Mouse (Mus musculus) spleen, postnatal 36 days (tissue): ENCODE data around the gene Cplx3.

Experiments used
- DNase-seq, 2 experiments: peaks; one replicate each; pipeline ENCODE4 v3.0.0; 2022; ENCODE audit warnings: low spot score in 2 of 2, mixed read lengths in 1 of 2

The Cplx3 gene

DNA sequence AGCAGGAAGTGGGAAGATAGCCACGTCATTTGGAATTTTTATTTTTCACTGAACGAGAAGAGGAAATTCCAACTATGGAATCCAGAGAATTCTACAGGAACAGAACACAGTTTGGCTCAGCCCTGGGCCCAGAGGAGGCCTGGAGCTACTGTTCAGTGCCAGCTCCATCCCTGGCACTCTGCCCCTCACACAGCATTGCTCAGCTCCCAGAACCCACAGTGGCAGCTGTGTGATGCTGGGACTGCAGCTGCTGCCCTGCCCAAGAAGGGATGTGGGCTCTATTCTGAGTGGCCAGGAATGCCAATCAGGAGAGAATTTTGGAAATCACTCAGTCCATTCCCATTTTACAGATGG, 4.8 kb downstream of the Cplx3 start:
- DNase-seq = no peak

DNA sequence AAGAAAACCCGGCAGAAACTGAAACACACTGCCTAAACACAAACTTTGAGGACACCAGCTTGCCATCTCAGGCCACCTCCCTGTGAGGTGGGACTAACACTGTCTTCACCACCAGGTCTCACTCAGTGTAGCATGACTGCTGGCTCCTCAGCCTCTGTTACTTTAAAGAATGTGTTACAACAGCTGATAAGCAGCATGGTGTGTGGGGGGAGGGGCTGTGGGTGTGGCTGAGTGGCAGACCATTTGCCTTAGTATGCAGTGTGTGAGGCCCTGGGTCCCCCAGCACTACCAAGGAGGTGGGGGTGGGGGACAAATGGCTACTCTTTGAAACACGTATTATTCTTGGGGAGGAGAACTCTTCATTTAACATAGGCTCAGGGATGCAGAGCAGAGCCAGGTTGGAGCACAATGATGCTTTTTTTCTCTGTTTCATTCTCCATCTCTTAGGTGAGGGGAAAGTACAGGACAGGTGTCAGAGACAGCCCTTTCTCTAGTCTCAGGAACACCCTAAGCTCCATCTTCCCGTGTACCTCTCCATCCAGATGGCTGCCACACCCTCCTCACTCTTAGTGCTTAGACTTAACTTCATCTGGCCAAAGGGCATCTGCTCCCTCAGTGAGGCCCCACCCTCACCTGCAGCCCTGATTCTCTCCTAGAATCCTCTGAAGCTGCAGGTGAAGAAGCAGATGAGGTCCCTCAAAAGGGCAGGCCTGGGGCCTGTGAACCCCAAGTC, 5.3 kb downstream of the Cplx3 start:
- no peak for DNase-seq

DNA sequence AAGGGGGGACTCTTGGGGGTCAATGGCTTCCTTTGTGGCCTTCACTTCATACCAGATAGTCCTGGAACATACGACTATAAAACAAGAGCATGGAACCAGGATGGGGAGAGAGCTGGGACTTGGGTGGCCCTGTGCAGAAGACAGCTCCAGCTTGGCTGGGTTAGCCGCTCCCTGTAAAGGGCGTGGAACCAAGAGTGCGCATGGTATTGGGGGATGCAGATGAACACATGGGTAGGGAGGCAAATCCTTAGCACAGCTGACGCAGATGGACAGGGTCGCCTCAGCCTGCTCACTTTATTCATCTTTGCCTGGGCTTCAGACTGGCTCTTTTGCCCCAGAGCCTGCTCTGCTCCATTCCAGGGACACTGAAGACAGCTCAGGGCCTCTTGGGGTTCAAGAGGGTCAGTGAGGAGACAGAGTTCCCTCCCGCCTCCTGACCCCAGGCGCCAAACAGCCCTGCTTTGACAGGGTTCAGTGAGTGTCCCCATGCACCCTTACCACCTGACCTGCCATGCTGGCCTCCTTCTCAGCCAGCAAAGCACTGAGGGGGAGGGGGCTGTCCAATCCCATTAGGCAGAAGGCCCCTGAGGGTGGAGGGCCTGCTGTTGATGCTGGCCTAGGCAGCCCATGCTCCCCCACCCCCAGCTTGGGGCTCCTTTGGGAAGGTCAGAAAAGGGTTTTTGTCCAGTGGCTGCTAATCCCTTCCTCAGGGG, 7.1 kb downstream of the Cplx3 start:
- no peak for DNase-seq

DNA sequence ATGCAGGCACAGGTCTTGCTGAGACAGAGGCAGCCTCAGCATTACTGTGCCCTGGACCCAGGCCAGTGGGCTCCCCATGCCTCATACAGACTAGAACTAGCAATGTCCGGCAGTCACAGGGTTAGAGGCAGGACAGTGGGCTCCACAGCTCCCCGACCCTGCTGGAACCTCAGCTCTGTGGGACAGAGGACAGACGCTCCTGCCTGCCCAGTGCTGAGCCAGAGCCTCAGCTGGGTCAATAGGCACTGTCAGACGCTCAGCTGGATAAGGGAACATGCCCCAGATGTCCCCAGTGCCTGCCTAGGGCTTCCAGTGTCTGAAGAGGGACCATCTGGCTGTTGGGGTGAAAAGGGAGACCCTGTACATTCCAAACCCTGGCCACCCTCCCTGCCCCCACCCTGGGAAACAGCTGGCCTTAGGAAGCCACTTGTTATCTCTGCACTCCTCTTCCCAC, 8.1 kb downstream of the Cplx3 start:
- no peak for DNase-seq

DNA sequence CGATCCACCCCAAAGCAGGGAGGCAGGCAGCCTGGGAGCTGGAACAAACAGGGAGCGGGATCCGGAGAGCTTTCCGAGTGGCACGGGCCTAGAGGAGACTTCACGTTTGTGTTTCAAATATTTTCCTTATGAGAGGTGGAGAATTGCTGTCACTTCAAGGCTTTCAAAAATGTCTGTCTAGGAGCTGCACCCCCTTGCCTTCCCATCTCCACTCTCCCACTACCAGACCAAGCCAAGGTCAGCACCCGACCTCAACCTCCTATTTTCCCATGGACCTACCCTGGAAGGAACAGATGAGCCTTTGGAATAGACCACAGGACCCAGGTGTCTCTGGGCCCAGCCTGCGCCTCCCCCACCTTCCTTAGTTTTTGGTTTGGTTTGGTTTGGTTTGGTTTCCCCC, 8.8 kb downstream of the Cplx3 start:
- DNase-seq = no peak

DNA sequence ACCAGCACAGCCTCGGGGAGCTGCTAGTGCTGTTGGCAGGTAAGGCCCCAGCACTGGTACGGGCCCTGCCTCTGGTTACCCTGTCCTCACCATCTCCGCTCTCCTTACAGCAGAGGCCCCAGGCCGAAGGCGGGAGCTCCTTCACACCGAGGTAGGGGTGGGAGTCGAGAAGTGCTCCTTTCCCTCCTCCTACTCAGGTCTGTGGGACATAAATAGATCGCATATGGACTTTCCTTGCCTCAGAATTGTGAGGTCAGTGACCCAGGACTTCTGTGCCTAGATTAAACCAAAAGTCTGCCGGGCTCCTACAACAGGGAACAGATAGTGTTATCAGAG, 11.9 kb downstream of the Cplx3 start:
- no peak for DNase-seq

DNA sequence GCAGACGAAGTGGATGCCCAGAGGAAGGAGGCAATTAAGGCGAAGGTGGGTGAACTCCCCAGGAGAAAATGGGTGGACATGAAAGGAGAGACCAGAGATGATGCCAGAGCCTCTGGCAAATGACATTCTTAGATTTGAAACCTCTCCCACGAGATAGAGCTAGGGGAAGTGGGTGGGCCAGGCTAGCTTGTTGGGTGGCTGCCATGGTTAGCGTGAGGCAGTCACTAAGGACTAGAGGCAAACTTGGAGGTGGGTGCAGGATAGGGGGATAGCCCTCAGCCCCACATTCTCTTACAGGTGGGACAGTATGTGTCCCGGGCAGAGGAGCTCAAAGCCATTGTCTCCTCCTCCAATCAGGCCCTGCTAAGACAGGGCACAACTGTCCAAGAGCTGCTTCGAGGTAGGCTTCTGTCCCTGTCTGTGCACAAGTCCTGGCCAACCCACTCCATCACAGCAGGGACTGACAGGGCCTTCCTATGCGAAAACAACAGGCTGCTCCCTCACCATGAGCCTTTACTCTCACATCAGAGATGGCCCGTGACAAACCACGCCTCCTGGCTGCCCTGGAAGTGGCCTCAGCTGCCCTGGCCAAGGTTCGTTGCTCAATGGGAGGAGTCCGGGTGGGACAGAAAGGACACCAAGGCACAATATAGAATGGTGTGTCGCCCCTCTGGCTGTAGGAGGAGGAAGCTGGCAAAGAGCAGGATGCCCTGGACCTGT, 12.5 kb downstream of the Cplx3 start:
- DNase-seq = no peak

DNA sequence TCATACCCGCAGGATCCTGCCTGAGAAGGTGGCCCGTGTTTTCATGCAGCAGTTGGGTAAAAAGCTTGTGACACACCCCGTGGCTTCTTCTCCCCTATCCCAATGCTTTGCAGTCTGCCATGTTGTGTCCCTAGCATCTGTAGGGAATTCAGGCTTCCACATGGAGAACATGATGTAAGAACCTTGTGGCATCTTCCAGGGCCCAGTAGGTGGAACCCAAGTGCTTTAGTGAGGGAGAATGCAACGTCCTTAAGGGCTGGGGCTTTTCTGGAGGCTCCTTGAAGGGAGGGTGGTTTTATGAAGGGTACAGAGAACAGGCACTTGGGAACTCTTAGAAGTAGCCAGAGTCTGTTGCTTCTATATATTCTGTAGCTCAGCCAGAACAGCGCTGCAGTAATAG, 15.4 kb downstream of the Cplx3 start:
- no peak for DNase-seq

DNA sequence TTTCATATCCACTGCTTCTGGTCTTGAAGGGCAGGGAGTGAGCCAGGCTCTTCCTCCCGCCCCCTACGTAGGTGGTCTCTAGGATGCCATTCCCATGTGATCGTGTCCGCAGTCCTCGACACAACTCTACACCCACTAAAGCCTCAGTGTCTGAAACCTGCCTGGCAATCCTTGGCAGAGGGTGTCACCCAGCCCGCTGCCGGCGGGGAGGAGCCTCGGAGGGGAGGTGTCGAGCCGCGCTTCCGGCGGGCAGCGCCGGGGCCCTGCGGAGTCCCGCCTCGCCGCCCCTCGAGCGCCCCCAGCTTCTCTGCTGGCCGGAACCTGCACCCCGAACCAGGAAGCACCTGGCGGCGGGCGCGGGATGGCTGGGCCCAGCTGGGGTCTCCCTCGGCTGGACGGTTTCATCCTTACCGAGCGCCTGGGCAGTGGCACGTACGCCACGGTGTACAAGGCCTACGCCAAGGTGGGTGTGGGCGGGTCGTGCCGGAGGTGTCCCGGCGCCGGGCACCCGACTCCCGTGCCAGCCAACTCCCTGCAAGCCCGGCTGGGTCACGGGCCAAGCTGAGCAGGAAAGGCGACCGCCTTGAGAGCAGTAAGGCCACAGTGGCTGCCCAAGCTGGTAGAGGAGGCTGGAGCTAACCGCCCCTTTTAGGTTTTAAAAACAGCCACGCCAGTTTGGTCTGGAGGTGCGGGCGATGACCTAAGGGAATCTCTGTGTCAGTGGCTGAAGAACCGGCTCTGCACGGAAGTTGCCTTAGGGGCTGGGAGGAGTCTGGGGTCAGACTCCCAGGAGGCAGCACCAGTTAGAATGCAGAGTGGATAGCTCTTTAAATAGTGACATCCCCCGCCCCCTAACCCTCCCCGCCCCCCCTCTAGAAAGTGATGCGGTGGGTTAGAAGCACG, 16.6 kb downstream of the Cplx3 start, which contains the start of gene Ulk3:
TSS of gene Ulk3 (plus strand) at position 229 of the 903 bp plus-strand sequence.
- DNase-seq = peak; percentile 87 to 89

DNA sequence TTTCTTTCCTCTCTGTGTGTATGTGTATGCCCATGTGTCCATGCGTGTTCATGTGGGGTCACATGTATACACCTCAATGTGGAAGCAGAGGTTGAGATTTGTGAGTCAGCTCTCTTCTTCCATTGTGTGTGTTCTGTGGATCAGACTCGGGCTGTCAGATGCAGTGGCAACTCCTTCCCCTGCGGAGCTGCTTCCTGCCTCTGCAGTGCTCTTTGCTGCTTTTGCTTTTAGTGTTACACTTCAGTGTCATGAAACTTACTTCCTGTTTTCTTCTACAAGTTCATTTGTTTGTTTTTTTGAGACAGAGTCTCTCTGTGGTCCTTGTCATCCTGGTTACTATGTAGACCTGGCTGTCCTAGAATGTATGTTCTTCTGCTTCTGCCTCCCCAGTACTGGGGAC, 21.1 kb downstream of the Cplx3 start:
- no peak for DNase-seq

DNA sequence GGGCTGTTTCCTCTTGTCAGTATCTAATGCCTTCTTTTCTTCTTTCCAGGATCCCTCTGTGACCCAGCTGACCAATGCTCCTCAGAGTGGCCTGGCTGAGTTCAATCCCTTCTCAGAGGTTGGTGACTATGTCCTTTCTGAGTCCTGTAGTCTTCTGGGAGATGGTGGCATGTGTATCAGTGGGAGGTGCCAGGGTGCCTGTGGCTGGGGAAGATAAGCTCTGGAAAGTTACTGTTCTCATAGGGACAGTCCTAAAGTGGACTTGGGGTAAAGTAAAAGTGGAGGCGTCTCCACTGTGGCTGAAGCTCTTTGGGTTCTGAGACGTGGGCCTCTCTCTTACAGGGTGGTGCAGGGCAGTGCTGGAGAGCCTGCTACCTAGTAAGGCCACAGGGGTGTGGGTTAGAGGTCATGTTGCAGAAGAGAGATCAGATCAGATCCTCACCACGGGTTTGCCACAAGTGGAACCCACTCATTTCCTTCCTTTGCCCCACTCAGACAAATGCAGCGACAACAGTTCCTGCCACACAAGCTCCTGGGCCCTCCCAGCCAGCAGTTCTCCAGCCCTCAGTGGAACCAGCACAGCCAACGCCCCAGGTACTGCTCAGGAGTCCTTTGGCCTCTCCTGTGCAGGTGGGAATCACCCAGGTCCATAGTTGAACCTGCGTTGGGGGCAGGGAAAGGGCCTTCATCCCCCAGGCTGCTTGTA, 28.8 kb downstream of the Cplx3 start:
- no peak for DNase-seq

DNA sequence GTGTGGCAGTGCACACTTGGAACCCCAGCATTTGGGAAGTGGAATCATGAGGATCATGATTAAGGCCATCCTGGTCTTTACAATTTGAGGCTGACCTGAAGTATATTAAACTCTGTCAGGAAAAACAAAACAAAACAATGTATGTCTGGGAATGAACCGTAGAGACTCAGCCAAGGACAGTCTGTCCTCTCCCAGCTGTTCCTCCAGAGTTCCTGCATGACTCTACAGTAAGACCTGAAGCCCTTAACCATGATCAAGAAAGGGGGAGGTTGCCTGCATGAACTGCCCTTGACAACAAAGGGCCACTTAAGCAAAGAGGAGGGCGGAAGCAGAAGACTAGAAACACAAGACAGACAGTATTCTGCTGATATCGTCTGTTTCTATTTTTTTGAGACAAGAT, 30.5 kb downstream of the Cplx3 start:
- no peak for DNase-seq

DNA sequence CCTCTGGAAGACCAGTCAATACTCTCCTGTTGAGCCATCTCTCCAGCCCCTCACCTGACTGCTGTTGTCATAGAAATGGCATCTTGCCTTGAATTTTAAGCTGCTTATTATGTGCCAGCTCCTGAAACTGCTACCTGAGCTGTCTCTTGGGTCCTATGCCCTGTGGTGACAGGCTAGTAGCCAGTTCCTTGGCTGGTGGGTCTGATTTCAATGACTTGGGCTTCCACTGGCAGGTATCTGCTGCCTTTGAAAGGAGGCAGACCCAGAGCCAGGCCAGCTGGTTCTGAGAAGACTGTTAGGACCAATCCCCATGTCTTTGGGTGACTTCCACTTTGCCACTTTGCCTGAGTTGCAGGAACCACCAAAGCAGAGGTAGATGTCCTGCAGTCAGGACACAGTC, 31.7 kb downstream of the Cplx3 start:
- no peak for DNase-seq

DNA sequence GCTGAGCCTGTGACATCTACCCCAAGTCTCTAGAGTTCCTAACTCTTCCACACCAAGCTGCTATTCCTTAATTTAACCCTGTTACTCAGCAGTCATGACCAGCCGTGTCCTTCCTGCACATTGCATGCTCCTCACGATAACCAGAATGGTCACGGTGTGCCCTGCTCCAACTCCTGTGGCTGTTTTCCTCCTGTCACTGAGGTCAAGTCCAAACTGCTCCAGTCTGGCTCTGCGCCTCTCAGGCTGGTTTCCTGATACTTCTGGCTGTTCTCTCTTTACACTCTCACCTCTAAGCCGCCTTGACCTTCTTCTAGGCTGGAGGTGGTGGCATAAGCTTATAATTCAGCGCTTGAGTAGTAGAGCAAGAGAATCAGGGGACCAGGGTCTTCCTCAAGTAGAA, 37.6 kb downstream of the Cplx3 start:
- no peak for DNase-seq

DNA sequence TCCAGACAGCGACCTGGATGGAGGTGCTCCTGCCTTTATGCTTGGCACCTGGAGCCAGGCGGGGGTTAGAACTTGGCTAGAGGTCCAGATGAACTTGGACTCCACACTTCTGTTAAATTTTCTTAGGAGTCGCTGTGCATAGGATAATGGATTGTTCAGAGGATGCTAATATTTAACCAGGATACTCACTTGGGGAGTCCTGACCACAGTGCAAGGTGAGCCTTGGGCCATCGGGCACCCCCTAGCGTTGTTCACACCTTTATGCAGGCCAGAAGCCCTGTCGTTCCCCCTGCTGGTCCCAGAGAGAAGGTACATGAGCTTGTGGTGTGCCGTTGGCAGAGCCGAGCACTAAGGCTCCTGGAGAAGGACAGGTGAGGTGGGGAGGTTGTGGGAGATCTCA, 39.2 kb downstream of the Cplx3 start:
- no peak for DNase-seq

DNA sequence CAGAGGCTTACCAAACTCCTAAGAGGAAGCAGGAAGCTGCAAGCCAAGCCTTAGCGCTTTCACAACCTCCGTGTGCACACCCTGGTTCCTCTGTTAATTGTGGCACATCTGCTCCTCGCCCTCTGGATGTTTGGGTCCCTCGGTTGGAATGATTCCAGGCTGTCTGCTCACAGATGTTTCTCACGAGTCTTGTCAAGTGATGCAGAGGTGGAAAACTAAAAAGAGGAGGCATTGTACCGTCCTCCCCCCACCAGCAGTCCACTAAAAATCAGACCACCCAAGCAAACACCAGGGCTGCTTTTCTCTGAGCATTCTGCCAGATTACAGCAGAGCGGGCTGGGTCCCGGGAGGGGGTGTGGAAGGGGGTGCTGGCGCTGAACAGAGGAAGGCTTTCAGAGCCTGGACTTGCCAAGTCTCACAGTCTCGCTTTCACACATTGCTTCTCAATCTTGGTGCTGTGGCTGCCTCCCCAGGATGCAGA, 40.3 kb downstream of the Cplx3 start:
- DNase-seq = peak in 1 of 2 experiments; percentile 43

DNA sequence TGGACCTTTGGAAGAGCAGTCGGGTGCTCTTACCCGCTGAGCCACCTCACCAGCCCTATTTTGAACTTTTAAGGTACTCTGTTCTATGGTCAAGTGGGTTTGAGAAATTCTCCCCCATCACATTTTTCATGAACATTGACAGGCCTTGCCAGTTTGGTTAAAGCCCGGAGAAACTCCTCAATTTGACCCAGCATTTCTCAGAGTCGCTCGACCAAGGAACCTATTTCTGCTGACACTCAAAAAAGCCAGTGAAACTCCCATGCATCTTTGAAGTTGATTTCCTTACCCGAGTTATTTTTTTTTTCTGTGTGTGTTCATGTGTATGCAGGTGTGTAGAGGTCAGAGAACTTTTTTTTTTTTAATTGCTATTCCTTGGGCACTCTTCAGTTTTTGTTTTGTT, 41.5 kb downstream of the Cplx3 start:
- no peak for DNase-seq

DNA sequence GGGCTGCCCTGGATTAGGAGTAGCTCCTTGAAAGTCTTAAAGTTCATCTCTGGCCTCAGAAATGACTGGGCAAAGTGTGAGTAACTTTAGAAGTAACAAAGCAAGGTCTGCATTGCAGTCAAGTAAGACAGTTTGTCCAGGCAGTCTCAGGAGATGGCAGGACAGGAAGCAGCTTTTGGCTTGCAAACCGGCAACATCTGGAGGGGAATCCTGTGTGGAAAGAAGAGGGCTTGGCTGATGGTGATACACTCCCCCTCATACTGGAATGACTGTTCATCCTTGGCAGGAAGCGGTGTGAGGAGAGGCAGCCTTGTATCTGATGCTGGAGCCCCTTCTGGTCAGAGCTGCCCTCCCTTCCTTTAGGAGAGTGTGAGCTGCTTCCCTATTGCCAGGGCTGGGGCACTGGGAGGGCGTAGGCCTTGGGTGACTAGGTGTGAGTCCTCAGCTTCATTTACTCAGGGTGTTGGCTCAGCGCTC, 43.1 kb downstream of the Cplx3 start:
- no peak for DNase-seq

DNA sequence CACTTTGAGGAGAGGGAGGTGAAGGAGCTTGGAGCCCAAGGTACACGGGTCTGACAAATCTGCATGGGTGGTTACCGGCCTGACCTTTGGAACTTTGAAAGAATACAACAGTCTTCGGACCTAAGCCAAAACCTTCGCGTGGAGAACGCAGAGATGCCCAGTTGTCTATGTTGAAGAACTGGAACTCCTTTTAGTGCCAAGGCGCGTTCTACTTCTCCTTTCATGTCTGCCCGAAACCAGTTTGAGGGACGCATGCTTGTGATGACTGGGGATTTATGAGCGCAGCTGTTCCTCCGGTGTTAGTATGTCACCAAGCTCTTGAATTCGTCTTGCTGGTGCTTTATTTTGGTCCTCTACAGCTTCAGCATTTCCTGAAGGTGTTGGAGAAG, 44.4 kb downstream of the Cplx3 start:
- DNase-seq = peak; percentile 69 to 70

DNA sequence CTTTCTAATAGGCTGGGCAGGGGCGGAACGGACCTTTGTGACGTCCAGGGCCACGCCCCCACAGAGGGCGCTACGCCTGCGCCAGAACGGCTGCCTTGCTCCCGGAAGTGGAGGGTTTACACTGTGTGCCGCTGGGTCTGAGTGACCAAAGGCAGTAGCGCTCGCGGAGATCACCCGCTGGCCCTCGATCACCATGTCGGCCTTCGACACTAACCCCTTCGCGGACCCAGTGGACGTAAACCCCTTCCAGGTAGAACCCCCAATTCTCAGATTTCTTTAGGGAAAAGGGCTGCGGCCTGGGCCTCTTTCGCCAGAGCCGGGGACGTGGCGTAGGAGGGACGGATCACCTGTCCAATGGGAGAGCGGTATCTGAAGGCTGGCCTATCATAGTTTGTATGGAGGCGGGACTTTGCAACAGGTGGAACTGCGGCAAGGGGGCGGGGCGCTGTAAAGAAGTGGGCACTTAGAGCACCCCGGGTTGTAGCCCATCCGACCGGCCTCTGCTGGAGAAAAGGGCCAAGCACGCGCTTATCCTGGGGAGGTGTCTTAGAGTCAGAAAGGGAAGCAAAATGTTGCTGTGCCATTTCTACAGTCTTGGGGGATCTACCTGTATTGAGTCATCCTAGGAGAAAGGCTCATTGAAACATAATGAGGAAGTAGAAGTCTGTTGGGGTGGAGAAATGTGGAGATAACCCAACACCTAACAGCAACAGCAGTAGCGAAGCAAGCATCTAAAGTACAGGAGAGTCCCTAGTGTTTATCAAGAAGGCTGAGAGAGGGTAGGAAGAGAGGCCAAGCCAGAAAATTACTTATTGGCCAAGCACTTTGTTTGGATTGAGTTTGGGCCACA, 45.0 kb downstream of the Cplx3 start, which contains the start of gene Scamp2:
TSS of gene Scamp2 (plus strand) at position 83 of the 850 bp plus-strand sequence.
- peak; percentile 92 to 93 for DNase-seq
